Mouse (Mus musculus) granulocyte monocyte progenitor cell, adult 5-6 weeks (primary cell): ENCODE data around the gene Ptpn11. TPM values are rescaled to one million over a fixed set of nuclear protein-coding genes. Genes with fewer than 3 reads are reported as not detected.
A peak's percentile ranks its signal among the peaks of the same experiment; 100 is the strongest.

Source experiments
- ATAC-seq: replicated peaks from 2 replicates; pipeline ENCODE4 v1.8.0; 2016; ENCODE audit warnings: mild to moderate bottlenecking, moderate TSS enrichment, inconsistent platforms; ENCODE audit not compliant: poor library complexity, severe bottlenecking
- total RNA-seq, 2 experiments: library from RNA; stranded (forward) in 1 of 2; stranded (reverse) in 1 of 2; fragments of 200-712, 200-1000 nt in 1 of 2; fragments of >200 nt in 1 of 2; fragmentation: Nextera tagmentation in 1 of 2; gene quantifications; 2 replicates each; pipeline ENCODE4 v1.2.3; 2014 to 2017

Gene Ptpn11
- total RNA-seq, 2 experiments from 2014 or later = 33.6 to 45.8 TPM

GRCm38 (mm10) chr5:121097970-121098369 lies 93.2 kb downstream of the Ptpn11 start:
- ATAC-seq = no peak

- peak; percentile 88 for ATAC-seq
Measured at GRCm38 (mm10) chr5:121096744-121097143, 94.5 kb downstream of the Ptpn11 start.

GRCm38 (mm10) chr5:121093281-121093680 lies 97.9 kb downstream of the Ptpn11 start:
- no peak for ATAC-seq

GRCm38 (mm10) chr5:121089660-121090059 lies 101.5 kb downstream of the Ptpn11 start:
- no peak for ATAC-seq

GRCm38 (mm10) chr5:121087733-121088132 lies 103.5 kb downstream of the Ptpn11 start:
- no peak for ATAC-seq

GRCm38 (mm10) chr5:121082605-121083004 lies 108.6 kb downstream of the Ptpn11 start:
- no peak for ATAC-seq

GRCm38 (mm10) chr5:121081754-121082153 lies 109.4 kb downstream of the Ptpn11 start:
- no peak for ATAC-seq

Other genes with a start within 250 kb of the Ptpn11 start
- gene Rph3a, start 181.3 kb downstream of the Ptpn11 start, total RNA-seq (2014; fragmentation: Nextera tagmentation) = not detected in 2 replicates
- gene Rph3a, start 181.3 kb downstream of the Ptpn11 start, total RNA-seq (2017) = 0.22 TPM in 1 of 2 replicates, not detected in the other
- gene Rpl6, start 13.1 kb upstream of the Ptpn11 start, total RNA-seq (2014; fragmentation: Nextera tagmentation) = 2,241 and 2,395 TPM in 2 replicates
- gene Rpl6, start 13.1 kb upstream of the Ptpn11 start, total RNA-seq (2017) = 1,241 and 1,301 TPM in 2 replicates
- 26.2 and 28.1 TPM in 2 replicates for gene Hectd4, start 28.8 kb upstream of the Ptpn11 start, total RNA-seq (2014; fragmentation: Nextera tagmentation)
- gene Hectd4, start 28.8 kb upstream of the Ptpn11 start, total RNA-seq (2017) = 12.8 and 14.1 TPM in 2 replicates
- 50.5 and 74.7 TPM in 2 replicates for gene Trafd1, start 194.2 kb upstream of the Ptpn11 start, total RNA-seq (2014; fragmentation: Nextera tagmentation)
- 39.0 and 40.8 TPM in 2 replicates for gene Trafd1, start 194.2 kb upstream of the Ptpn11 start, total RNA-seq (2017)
- 35.8 and 39.4 TPM in 2 replicates for gene Naa25, start 206.5 kb upstream of the Ptpn11 start, total RNA-seq (2014; fragmentation: Nextera tagmentation)
- 74.6 and 75.1 TPM in 2 replicates for gene Naa25, start 206.5 kb upstream of the Ptpn11 start, total RNA-seq (2017)